Mouse (Mus musculus): ENCODE measurements around the gene Slc4a4. TPM values are rescaled to one million over a fixed set of nuclear protein-coding genes. Genes with fewer than 3 reads are reported as not detected.
A peak's percentile ranks its signal among the peaks of the same experiment; 100 is the strongest.

Gene Slc4a4
- polyA plus RNA-seq (2014; fragmentation: Nextera tagmentation; extraction: Ambion mirVana) = 1.2 and 1.5 TPM in 2 replicates

DNA sequence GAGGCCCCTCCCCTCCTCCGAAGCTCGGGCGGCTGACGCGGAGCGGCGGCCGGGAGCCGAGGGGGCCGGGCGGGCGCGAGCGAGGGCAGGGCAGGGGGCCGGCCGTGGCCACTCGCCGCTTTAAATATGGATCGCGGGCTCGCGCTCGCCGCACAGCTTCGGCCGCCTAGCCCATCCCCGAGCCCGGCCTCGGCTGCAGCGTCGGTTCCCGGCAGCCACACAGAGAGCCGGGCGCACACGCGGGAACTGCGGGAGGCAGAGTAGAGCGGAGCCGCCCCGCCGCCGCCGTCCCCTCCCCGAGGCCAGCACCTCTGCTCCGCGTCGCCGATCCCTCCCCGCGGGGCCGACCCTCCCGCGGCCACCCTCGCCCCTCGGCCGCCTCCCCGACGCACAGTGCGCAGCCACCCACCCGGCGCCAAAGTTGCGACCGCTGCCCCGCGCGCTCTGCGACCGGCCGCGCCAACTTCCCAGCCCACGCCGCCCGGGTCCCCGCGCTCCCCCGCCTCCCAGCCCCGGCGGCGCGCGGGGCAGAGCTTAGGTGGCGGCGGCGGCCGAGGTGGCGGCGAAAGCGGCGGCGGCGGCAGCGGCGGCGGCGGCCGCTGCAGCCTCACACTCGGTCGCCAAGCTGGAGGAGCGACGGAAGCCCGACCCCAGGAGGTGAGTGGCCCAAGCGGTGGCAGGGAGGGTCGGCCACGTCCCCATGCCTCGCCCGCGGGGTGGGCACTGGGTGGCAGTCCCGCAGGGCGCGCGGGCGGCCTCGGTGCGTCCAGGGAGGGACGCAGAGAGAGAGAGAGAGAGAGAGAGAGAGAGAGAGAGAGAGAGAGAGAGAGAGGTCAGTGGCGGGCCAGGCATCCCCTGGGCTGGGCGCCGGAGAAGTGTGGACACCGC is at the start of gene Slc4a4:
TSS of gene Slc4a4 (plus strand) at position 151 of the 888 bp plus-strand sequence.
- Histone ChIP-seq H3K27me3 (replicated peaks; ENCODE audit: control insufficient read depth, insufficient read depth, low read length) (peaks cover 38% of the 10 kb centered on the region), H3K4me3 (ENCODE audit: low read depth, low read length) (peak within 1 kb of the TSS; percentile 71), H3K36me3 (ENCODE audit: control insufficient read depth, insufficient read depth, low read length) (no peaks in the 10 kb centered on the region), H3K9me3 (ENCODE audit: control insufficient read depth, low read length) (no peaks in the 10 kb centered on the region), H3K4me2 (peak within 1 kb of the TSS; percentile 86), H3K27ac (ENCODE audit: low read depth, low read length) (peak within 1 kb of the TSS; percentile 28; the same call in 1 of the 2 replicates), H3K4me1 (replicated peaks; ENCODE audit: control insufficient read depth, insufficient read depth, low read length) (no peaks in the 10 kb centered on the region), H3K9ac (ENCODE audit: low read depth, low read length) (peak within 1 kb of the TSS; percentile 61)
- ATAC-seq (replicated peaks; ENCODE audit: low FRiP score) (peak; percentile 79), DNase-seq (ENCODE audit: low spot score) (peak; percentile 57)
- WGBS = under 1% methylated on average over 88 of the region's 119 CpGs

- DNase-seq (ENCODE audit: low spot score) (no peak), ATAC-seq (replicated peaks; ENCODE audit: low FRiP score) (no peak)
- Histone ChIP-seq H3K9me3 (ENCODE audit: control insufficient read depth, low read length) (no peaks in the 10 kb centered on the region), H3K9ac (ENCODE audit: low read depth, low read length) (no peak overlapping the region), H3K4me3 (ENCODE audit: low read depth, low read length) (no peak overlapping the region), H3K27me3 (replicated peaks; ENCODE audit: control insufficient read depth, insufficient read depth, low read length) (no peaks in the 10 kb centered on the region), H3K36me3 (ENCODE audit: control insufficient read depth, insufficient read depth, low read length) (no peaks in the 10 kb centered on the region), H3K27ac (ENCODE audit: low read depth, low read length) (no peak overlapping the region), H3K4me2 (no peak overlapping the region), H3K4me1 (replicated peaks; ENCODE audit: control insufficient read depth, insufficient read depth, low read length) (no peaks in the 10 kb centered on the region)
- WGBS = 54% methylated on average over 5 of the region's 5 CpGs
Observed at GRCm38 (mm10) chr5:88840080-88840798, 46.4 kb upstream of the Slc4a4 start.

DNA sequence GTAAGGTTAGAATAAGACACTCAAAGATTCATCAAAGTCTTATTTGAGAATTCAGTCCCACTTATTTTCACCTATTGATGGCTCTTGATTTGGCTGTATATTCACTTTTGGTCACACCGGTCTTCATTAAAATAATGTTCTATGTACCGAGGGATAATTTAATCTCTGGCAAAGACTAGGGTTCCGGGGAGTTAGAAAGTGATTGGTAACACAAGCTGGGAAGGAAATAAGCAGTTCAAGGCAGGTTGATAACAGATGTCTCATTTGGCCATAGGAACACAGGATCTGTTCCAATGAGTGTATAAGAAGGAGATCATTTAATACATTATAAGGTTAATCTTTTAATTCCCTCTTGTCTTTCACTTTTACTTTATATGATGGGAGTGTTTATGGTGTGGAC is 29.3 kb upstream of the Slc4a4 start:
- Histone ChIP-seq H3K36me3 (ENCODE audit: control insufficient read depth, insufficient read depth, low read length) (no peaks in the 10 kb centered on the region), H3K9me3 (ENCODE audit: control insufficient read depth, low read length) (no peaks in the 10 kb centered on the region), H3K4me3 (ENCODE audit: low read depth, low read length) (no peak overlapping the region), H3K27ac (ENCODE audit: low read depth, low read length) (no peak overlapping the region), H3K4me2 (no peak overlapping the region), H3K9ac (ENCODE audit: low read depth, low read length) (no peak overlapping the region), H3K27me3 (replicated peaks; ENCODE audit: control insufficient read depth, insufficient read depth, low read length) (no peaks in the 10 kb centered on the region), H3K4me1 (replicated peaks; ENCODE audit: control insufficient read depth, insufficient read depth, low read length) (no peaks in the 10 kb centered on the region)
- 89% methylated on average over 3 of the region's 3 CpGs for WGBS
- ATAC-seq (replicated peaks; ENCODE audit: low FRiP score) (no peak), DNase-seq (ENCODE audit: low spot score) (no peak)

DNA sequence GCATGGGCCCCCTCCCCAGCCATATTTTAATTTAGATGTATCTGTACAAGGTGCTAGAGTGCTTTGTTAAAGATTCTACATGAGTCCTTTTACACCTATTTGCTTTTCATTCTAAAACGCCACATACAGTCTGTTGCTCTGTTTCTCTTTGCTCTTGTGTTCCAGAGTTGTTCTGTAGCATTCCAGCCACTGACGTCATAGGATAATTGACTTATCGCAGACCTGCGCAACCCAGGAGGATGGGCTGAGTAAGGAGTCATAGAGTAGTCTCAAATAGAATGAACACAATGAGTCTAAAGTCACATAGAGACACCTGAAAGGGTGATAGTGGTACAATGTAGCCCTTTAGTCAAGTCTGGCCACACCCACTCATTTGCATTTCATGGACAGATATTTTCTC is 28.8 kb upstream of the Slc4a4 start:
- Histone ChIP-seq H3K4me2 (no peak overlapping the region), H3K27me3 (replicated peaks; ENCODE audit: control insufficient read depth, insufficient read depth, low read length) (no peaks in the 10 kb centered on the region), H3K9ac (ENCODE audit: low read depth, low read length) (no peak overlapping the region), H3K36me3 (ENCODE audit: control insufficient read depth, insufficient read depth, low read length) (no peaks in the 10 kb centered on the region), H3K9me3 (ENCODE audit: control insufficient read depth, low read length) (no peaks in the 10 kb centered on the region), H3K4me3 (ENCODE audit: low read depth, low read length) (no peak overlapping the region), H3K4me1 (replicated peaks; ENCODE audit: control insufficient read depth, insufficient read depth, low read length) (no peaks in the 10 kb centered on the region), H3K27ac (ENCODE audit: low read depth, low read length) (no peak overlapping the region)
- DNase-seq (ENCODE audit: low spot score) = no peak
- 87% methylated on average over 4 of the region's 4 CpGs for WGBS
- no peak for ATAC-seq (replicated peaks; ENCODE audit: low FRiP score)

- H3K9ac ChIP-seq (ENCODE audit: low read depth, low read length) = no peak overlapping the region
- no peaks in the 10 kb centered on the region for H3K27me3 ChIP-seq (replicated peaks; ENCODE audit: control insufficient read depth, insufficient read depth, low read length)
- ATAC-seq (replicated peaks; ENCODE audit: low FRiP score) (no peak), DNase-seq (ENCODE audit: low spot score) (no peak)
- H3K4me3 ChIP-seq (ENCODE audit: low read depth, low read length) = no peak overlapping the region
- no peaks in the 10 kb centered on the region for H3K36me3 ChIP-seq (ENCODE audit: control insufficient read depth, insufficient read depth, low read length)
- H3K9me3 ChIP-seq (ENCODE audit: control insufficient read depth, low read length) = no peaks in the 10 kb centered on the region
- no peaks in the 10 kb centered on the region for H3K4me1 ChIP-seq (replicated peaks; ENCODE audit: control insufficient read depth, insufficient read depth, low read length)
- no peak overlapping the region for H3K27ac ChIP-seq (ENCODE audit: low read depth, low read length)
- 80% methylated on average over 4 of the region's 4 CpGs for WGBS
- H3K4me2 ChIP-seq = no peak overlapping the region
Observed at GRCm38 (mm10) chr5:88858226-88858625, 28.4 kb upstream of the Slc4a4 start.

DNA sequence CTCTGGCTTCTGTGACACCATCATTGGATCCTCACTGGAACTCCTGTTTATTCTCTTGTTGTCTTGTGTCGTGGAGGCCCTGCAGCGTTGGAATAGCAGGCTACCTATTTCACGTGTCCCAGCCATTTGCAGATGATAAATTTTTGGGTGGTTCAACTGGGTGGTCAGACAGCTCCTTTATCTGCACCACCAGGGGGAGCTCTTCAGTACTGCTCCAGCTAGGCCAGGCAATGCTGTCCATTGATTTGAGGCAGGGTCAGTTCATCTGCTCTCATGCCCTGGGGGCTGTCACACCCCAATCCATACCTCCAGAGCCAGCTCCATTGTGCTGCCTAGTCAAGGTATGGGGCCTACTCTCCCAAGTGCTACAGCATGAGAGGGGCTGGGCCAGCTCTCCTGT is 24.5 kb upstream of the Slc4a4 start:
- H3K27me3 ChIP-seq (replicated peaks; ENCODE audit: control insufficient read depth, insufficient read depth, low read length) = no peaks in the 10 kb centered on the region
- no peaks in the 10 kb centered on the region for H3K4me1 ChIP-seq (replicated peaks; ENCODE audit: control insufficient read depth, insufficient read depth, low read length)
- H3K4me2 ChIP-seq = no peak overlapping the region
- H3K9me3 ChIP-seq (ENCODE audit: control insufficient read depth, low read length) = no peaks in the 10 kb centered on the region
- H3K9ac ChIP-seq (ENCODE audit: low read depth, low read length) = no peak overlapping the region
- no peak for ATAC-seq (replicated peaks; ENCODE audit: low FRiP score)
- 63% methylated on average over 3 of the region's 3 CpGs for WGBS
- no peak overlapping the region for H3K27ac ChIP-seq (ENCODE audit: low read depth, low read length)
- H3K36me3 ChIP-seq (ENCODE audit: control insufficient read depth, insufficient read depth, low read length) = no peaks in the 10 kb centered on the region
- no peak for DNase-seq (ENCODE audit: low spot score)
- no peak overlapping the region for H3K4me3 ChIP-seq (ENCODE audit: low read depth, low read length)

GRCm38 (mm10) chr5:88862794-88863193 is 23.8 kb upstream of the Slc4a4 start:
- no peak for ATAC-seq (replicated peaks; ENCODE audit: low FRiP score)
- 86% methylated on average over 2 of the region's 2 CpGs for WGBS

DNA sequence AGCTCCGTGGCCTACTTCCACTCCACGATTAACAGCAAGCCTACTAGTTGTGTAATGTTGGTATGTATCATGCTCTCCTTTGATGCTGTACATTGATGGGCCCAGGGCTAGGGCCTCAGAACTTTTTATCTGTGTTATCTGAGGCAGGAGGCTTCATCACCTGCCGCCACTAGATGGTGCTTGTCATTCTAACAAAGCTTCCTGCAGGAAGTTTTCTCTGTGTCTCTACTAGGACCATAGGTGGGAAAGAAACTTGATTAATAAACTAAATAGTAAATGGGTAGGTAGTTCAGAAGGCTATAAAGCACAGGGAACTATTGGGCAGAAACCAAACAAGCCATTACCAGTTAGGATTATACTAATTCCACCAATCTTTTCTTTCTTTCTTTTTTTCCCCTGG is 2.5 kb upstream of the Slc4a4 start:
- peaks cover 34% of the 10 kb centered on the region for H3K27me3 ChIP-seq (replicated peaks; ENCODE audit: control insufficient read depth, insufficient read depth, low read length)
- H3K4me3 ChIP-seq (ENCODE audit: low read depth, low read length) = no peak overlapping the region
- DNase-seq (ENCODE audit: low spot score) = no peak
- no peaks in the 10 kb centered on the region for H3K36me3 ChIP-seq (ENCODE audit: control insufficient read depth, insufficient read depth, low read length)
- H3K4me1 ChIP-seq (replicated peaks; ENCODE audit: control insufficient read depth, insufficient read depth, low read length) = no peaks in the 10 kb centered on the region
- H3K27ac ChIP-seq (ENCODE audit: low read depth, low read length) = no peak overlapping the region
- no peaks in the 10 kb centered on the region for H3K9me3 ChIP-seq (ENCODE audit: control insufficient read depth, low read length)
- 20% methylated on average over 3 of the region's 3 CpGs for WGBS
- H3K4me2 ChIP-seq = no peak overlapping the region
- H3K9ac ChIP-seq (ENCODE audit: low read depth, low read length) = no peak overlapping the region
- no peak for ATAC-seq (replicated peaks; ENCODE audit: low FRiP score)

More at GRCm38 (mm10) chr5:88862794-88863193, 23.8 kb upstream of the Slc4a4 start:
- Histone ChIP-seq H3K4me1 (replicated peaks; ENCODE audit: control insufficient read depth, insufficient read depth, low read length) (no peaks in the 10 kb centered on the region), H3K36me3 (ENCODE audit: control insufficient read depth, insufficient read depth, low read length) (no peaks in the 10 kb centered on the region), H3K9ac (ENCODE audit: low read depth, low read length) (no peak overlapping the region), H3K27me3 (replicated peaks; ENCODE audit: control insufficient read depth, insufficient read depth, low read length) (no peaks in the 10 kb centered on the region), H3K27ac (ENCODE audit: low read depth, low read length) (no peak overlapping the region), H3K4me2 (no peak overlapping the region), H3K9me3 (ENCODE audit: control insufficient read depth, low read length) (no peaks in the 10 kb centered on the region), H3K4me3 (ENCODE audit: low read depth, low read length) (no peak overlapping the region)
- DNase-seq (ENCODE audit: low spot score) = no peak
